Mouse (Mus musculus) liver, embryonic 12.5 days (tissue): ENCODE data around the gene Mta2. TPM values are rescaled to one million over a fixed set of nuclear protein-coding genes. Genes with fewer than 3 reads are reported as not detected.

ENCODE experiments used
- ATAC-seq: fragments of 200-750 bp; cut with Nextera tagmentation; 2 replicates; pipeline ENCODE4 v1.8.0; 2017; ENCODE audit warnings: moderate number of reproducible peaks, mild to moderate bottlenecking, moderate library complexity
- H3K27ac ChIP-seq: fragments of 300-500 bp; sonication (generic); 2 replicates; pipeline ENCODE4 v1.5.1; 2016; ENCODE audit warnings: mild to moderate bottlenecking
- H3K27me3 ChIP-seq: fragments of 300-500 bp; sonication (generic); replicated peaks from 2 replicates; pipeline ENCODE4 v1.6.1; 2016; ENCODE audit warnings: mild to moderate bottlenecking, moderate library complexity
- H3K36me3 ChIP-seq: fragments of 300-500 bp; sonication (generic); 2 replicates; pipeline ENCODE4 v1.6.1; 2016; ENCODE audit warnings: mild to moderate bottlenecking, moderate library complexity
- H3K4me1 ChIP-seq: fragments of 300-500 bp; sonication (generic); 2 replicates; pipeline ENCODE4 v1.6.1; 2016
- H3K4me2 ChIP-seq: fragments of 300-500 bp; sonication (generic); 2 replicates; pipeline ENCODE4 v1.6.1; 2016; ENCODE audit warnings: mild to moderate bottlenecking, moderate library complexity
- H3K4me3 ChIP-seq: fragments of 300-500 bp; sonication (generic); 2 replicates; pipeline ENCODE4 v1.5.1; 2016; ENCODE audit warnings: mild to moderate bottlenecking, moderate library complexity
- H3K9ac ChIP-seq: fragments of 300-500 bp; sonication (generic); 2 replicates; pipeline ENCODE4 v1.6.1; 2016; ENCODE audit warnings: mild to moderate bottlenecking, moderate library complexity
- H3K9me3 ChIP-seq: fragments of 300-500 bp; sonication (generic); replicated peaks from 2 replicates; pipeline ENCODE4 v1.6.1; 2016; ENCODE audit warnings: mild to moderate bottlenecking, moderate library complexity
- WGBS: fragments of 180-500 bp; shearing (Covaris S2); methylation state at CpG from one replicate; pipeline ENCODE4 v1.1.7; 2016; ENCODE audit not compliant: insufficient replicate concordance; 5-methylcytosine and 5-hydroxymethylcytosine counted together
- polyA plus RNA-seq: library from polyadenylated mRNA; unstranded; fragments of >200 nt; fragmentation: Nextera tagmentation; extraction: Ambion mirVana; gene quantifications from 2 replicates; pipeline ENCODE4 v1.2.1, GENCODE M21; 2016

Mta2 gene
- polyA plus RNA-seq, 1 experiment from 2014 or later = 140 TPM

DNA sequence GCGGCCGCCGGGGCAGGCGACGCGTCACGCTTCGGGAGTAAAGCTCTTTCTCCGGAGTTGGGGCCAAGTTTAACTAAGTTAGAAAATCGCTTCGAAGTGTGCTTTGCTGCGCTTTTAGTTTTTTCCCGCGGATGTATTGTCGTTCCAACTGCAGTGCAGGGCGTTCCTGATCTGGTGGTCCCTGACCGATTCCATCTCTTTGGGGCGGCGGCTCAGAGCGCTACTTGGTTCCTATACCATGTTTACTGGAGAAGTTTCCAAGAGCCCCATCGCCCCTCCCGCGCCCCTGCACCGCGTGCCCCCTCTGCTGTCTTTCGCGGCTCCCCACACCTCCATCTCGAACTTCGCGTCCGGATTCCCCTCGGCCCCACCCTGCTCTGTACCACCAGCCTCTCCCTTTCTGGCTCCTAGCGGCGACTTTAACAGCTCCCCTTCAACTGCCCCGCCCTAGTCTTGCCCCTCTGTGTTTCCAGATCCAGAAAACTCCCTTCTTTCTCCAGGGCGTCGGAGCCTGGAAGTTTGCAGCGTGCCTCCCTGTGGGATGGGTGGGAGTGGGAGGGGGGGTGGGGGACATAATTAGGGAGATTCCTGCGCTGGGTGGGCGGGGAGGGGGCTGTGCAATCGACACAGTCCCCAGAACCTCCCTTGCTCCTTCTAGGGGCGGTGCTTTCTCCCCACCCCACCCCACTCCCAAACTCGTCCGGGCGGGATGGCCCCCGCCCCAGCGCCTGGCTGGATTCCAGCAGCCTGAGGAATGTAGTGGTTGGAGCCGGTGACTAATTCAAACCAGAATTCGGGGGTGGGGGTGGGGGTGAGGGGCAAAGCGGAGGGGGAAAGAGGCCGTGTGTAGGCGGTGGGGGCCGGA is 48.1 kb downstream of the Mta2 start:
- Histone ChIP-seq H3K4me2 (peak overlapping the region; percentile 87), H3K36me3 (no peaks in the 10 kb centered on the region), H3K9ac (peak overlapping the region; percentile 60), H3K27ac (0 out of 2 replicates have a peak overlapping the region, but pooled peaks have one; percentile 9), H3K27me3 (peaks cover 66% of the 10 kb centered on the region), H3K9me3 (no peaks in the 10 kb centered on the region), H3K4me3 (peak overlapping the region; percentile 59), H3K4me1 (peaks cover 42% of the 10 kb centered on the region)
- WGBS = 1% methylated on average over 53 of the region's 53 CpGs
- peak; percentile 30 for ATAC-seq

DNA sequence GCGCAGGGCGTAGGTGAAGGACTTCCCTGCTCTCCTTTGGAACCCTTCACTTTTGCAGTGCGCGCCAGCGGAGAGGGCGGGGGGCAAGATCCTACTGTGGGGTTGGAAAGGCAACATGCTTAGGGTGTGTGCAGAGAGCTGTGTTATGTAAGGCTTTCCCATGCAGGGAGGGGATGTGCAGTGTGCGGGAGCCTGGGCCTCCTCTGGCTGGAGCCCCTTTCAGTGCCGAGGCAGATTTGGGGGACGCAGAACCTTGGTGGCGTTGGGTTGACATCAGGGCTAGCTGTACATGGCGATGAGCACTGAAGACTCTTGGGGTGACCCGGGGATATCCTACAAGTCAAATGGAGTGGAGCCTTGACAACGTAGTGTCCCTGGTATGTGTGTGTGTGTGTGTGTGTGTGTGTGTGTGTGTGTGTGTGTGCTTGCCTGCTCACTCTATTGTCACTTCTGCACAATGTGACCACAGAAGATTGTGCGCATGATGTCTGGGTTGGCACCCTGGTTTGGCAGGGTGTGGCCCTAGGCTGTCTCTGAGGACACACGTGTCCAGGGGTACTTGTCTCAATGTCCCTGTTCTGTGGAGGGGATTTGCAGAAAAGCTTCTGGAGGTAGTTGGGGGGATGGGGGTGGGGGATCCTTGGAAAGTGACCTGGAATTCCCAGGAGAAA is 48.9 kb downstream of the Mta2 start:
- no peak for ATAC-seq
- Histone ChIP-seq H3K4me2 (peak overlapping the region; percentile 87), H3K36me3 (no peaks in the 10 kb centered on the region), H3K27me3 (peaks cover 65% of the 10 kb centered on the region), H3K9ac (0 out of 2 replicates have a peak overlapping the region, but pooled peaks have one; percentile 60), H3K9me3 (no peaks in the 10 kb centered on the region), H3K4me1 (peaks cover 41% of the 10 kb centered on the region), H3K27ac (no peak overlapping the region), H3K4me3 (peak overlapping the region; percentile 59)
- 20% methylated on average over 15 of the region's 15 CpGs for WGBS

DNA sequence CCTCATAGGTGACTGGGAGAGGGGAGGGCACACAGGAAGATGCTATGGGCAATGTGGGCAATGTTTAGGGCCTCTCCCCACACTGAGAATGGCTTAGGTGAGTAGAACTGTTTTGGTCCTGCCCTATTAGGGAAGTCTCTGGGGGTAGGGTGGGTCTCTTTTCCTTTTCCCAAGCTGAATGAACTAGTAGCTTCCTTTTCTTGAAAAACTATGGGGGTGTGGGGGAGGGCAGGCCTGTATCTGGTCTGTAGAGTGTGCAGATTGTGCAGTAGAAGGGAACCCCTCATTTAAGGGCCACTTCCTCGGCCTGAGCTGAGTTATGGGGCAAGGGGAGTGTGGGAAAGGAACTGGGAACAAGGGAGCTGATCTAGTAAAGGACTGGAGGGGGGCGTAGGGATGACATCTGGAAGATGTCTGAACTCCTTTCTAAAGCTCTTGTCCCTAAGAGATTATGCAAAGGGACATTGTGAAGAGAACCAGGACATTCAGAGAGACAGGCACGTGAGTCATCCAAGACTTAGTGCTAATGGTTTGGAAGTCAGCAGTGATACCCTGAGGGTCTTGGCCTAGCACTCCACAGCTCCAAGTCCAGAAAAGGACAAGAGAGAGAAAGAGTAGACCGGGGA is 49.7 kb downstream of the Mta2 start:
- Histone ChIP-seq H3K9ac (no peak overlapping the region), H3K9me3 (no peaks in the 10 kb centered on the region), H3K4me1 (peaks cover 41% of the 10 kb centered on the region), H3K27ac (0 out of 2 replicates have a peak overlapping the region, but pooled peaks have one; percentile 2), H3K4me2 (peak overlapping the region; percentile 87; the same call in 1 of the 2 replicates), H3K4me3 (no peak overlapping the region), H3K27me3 (peaks cover 57% of the 10 kb centered on the region), H3K36me3 (no peaks in the 10 kb centered on the region)
- WGBS = 56% methylated on average over 4 of the region's 4 CpGs
- no peak for ATAC-seq

DNA sequence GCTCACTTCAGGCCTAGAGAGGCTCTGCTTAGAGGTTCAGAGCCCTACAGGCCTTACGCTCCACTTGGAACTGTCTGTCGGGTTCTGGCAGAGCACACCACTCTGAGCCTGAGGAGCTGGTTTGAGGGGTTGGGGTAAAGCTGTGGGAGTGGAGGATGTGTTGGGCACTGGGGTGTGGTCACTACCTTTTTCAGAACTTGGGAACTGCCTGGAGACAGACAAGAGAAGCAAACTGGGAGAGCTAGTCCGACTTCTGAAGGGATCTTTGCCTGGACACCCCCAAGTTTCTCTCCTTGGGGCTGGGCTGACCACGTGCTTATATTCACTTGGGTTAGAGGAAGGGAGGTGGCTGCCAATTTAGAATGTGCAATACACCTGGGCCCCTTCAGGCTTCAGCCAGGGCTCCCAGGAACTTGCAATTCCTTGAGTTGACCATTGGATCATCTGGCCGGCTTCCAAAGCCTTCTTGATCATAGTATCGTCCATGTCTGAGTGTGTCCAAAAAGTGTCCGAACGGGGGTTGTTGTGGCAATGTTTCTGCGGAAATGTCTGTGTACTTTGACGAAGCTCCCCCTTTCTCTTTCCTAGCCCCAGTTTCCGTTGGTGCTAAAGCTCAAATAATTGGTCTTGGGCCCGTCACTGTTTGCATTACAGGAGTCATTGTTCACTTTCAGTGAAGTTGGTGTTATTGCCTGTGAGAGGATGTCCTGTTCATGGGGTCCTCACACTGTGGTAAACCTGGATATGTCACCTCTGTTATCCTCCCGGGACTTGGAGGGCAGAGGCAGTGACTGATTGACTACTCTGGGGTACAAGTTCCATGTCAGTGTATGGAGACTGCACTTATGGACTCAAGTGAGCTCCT is 50.4 kb downstream of the Mta2 start:
- Histone ChIP-seq H3K9me3 (no peaks in the 10 kb centered on the region), H3K4me1 (peaks cover 41% of the 10 kb centered on the region), H3K4me2 (no peak overlapping the region), H3K4me3 (no peak overlapping the region), H3K27me3 (peaks cover 50% of the 10 kb centered on the region), H3K9ac (no peak overlapping the region), H3K36me3 (no peaks in the 10 kb centered on the region), H3K27ac (no peak overlapping the region)
- no peak for ATAC-seq
- WGBS = 72% methylated on average over 13 of the region's 13 CpGs

DNA sequence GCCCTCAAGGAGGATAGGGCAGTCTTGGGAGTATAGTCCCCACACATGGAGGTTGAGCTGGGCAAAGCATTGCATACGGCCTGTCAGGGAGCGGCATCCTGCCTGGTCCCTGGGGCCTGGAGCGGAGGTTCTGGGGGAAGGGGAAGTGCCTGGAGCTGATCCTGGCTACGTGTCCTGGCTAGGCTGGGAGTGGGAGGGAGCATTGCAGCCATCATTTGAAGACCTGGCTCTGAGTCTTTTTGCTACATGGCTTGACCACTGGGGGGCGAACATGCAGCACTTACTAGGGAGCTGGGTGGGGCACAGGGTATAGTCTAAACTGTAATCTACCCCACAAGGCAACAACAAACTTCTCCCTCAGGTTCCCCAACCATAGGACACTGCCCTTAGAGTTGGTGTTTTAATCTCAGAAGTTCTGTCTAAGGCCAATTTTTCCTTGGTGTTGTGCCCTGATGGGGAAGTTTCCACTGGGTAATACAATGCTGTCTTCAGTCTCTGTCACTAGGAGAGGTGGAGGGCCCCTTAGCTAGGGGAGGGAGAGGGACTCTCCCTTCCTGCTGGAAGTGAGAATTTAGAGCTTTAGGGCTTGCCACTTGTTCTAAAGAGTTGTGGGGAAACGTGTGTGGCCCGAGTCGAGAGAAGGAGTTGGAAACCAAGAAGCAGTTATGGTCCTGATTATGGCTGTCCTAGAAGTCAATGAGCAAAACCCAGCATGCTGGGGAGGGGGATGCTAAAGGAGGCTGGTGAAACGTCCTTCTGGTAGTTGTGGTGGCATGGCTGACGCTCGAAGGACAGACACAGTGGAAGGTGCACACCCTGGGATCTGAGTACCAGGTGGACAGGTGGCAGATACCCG is 51.3 kb downstream of the Mta2 start:
- Histone ChIP-seq H3K27me3 (peaks cover 41% of the 10 kb centered on the region), H3K9me3 (no peaks in the 10 kb centered on the region), H3K27ac (no peak overlapping the region), H3K9ac (no peak overlapping the region), H3K4me1 (peaks cover 47% of the 10 kb centered on the region), H3K4me2 (no peak overlapping the region), H3K36me3 (no peaks in the 10 kb centered on the region), H3K4me3 (no peak overlapping the region)
- 27% methylated on average over 12 of the region's 12 CpGs for WGBS
- peak; percentile 33 for ATAC-seq

DNA sequence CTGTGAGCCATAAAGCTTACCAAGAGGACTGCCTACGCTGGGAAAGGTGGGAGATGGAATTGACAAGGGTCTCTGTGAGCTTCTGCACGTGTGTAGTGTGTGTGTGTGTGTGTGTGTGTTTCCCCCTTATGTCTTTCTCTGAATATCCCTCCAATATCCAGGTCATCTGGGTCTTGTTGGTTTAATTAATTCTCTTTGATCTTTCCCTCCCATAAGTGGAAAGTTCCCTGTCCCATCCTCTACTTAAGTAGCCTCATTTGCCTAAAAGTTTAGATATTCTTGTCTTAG is 51.9 kb downstream of the Mta2 start:
- Histone ChIP-seq H3K27ac (no peak overlapping the region), H3K4me1 (peaks cover 52% of the 10 kb centered on the region), H3K27me3 (peaks cover 35% of the 10 kb centered on the region), H3K4me2 (no peak overlapping the region), H3K4me3 (no peak overlapping the region), H3K9ac (no peak overlapping the region), H3K9me3 (no peaks in the 10 kb centered on the region), H3K36me3 (no peaks in the 10 kb centered on the region)
- WGBS = 60% methylated on average over 2 of the region's 2 CpGs
- ATAC-seq = no peak

DNA sequence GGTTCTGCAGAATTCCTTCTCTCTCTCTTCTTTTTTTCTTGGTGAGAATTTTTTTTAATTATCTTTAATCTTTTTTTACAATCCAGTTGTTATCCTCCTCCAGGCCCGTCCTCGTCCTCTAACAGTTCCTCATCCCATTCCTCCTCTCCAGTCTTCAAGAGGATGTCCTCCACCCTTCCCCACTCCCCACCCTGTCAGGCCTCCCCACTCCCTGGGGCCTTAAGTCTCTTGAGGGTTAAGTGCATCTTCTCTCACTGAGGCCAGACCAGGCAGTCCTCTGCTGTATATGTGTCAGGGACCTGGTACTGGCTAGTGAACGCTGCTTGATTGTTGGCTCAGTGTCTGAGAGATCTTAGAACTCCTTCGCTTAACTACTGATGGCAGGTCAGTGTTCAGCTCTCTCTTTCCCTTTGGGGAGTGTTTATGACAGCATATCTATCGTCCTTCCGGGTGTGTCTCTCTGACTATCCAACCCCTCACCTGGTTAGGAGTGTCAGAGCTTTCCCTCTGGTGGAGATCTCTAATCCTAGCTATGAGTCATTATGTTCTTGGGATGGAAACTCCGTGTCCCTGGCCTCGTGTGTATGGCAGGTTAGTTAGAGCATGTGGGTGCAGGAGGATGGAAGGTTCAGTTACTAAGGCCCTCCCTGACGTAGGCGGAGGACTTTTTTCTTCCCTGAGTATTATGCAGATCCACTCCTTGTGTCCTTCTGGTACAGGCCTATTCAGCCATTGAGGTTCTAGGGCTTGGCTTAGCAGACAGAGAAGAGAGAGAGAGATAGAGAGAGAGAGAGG is 53.3 kb downstream of the Mta2 start:
- Histone ChIP-seq H3K27ac (no peak overlapping the region), H3K4me1 (peaks cover 45% of the 10 kb centered on the region), H3K27me3 (peaks cover 21% of the 10 kb centered on the region), H3K9me3 (no peaks in the 10 kb centered on the region), H3K4me3 (no peak overlapping the region), H3K9ac (no peak overlapping the region), H3K36me3 (no peaks in the 10 kb centered on the region), H3K4me2 (no peak overlapping the region)
- WGBS = 60% methylated on average over 10 of the region's 10 CpGs
- ATAC-seq = no peak

DNA sequence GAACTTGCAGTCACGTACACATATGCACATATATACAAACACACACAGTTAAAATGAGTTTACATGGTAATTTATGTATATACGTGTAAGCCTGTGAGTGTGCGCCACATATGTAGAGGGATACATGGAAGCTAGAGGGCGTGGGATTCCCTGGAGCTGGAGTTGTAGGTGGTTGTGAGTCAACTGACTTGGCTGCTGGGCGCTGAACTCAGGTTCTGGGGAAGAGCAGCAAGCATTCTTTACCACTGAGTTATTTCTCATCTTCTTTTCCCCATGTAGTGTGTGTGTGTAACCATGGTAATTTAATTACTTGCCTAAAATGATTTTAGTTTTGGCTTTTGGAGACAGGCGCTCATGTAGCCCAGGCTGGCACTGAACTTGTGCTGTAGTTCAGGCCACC is 54.9 kb downstream of the Mta2 start:
- Histone ChIP-seq H3K27me3 (peaks cover 5% of the 10 kb centered on the region; the same call in 1 of the 2 replicates), H3K9me3 (no peaks in the 10 kb centered on the region), H3K27ac (no peak overlapping the region), H3K36me3 (no peaks in the 10 kb centered on the region), H3K4me3 (no peak overlapping the region), H3K4me1 (peaks cover 33% of the 10 kb centered on the region), H3K9ac (no peak overlapping the region), H3K4me2 (no peak overlapping the region)
- WGBS = 81% methylated on average over 6 of the region's 6 CpGs
- no peak for ATAC-seq

DNA sequence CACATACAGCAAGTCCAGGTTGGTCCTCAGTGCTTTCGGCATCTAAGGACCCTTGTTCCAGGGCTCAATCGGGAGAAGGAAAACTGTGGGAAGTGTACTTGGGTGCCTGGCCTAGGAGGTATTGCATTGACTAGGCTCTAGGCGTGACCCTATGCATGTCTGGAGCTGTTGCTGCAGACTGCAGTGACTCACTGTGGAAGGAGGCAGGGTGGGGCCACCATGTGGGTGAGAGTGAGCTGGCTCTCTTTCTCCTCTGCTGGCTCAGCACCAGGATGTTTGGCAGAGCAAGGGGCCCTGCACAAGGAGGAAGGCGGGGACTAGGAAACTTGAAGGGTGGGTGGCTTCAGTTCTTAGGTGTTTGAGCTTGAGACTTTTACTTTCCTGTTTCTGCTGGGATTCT is 55.9 kb downstream of the Mta2 start:
- no peaks in the 10 kb centered on the region for H3K9me3 ChIP-seq
- H3K4me3 ChIP-seq = no peak overlapping the region
- peaks cover 31% of the 10 kb centered on the region for H3K4me1 ChIP-seq
- H3K4me2 ChIP-seq = peak overlapping the region; percentile 32
- WGBS = 45% methylated on average over 4 of the region's 4 CpGs
- ATAC-seq = peak; percentile 89
- peak overlapping the region; percentile 53; the same call in 1 of the 2 replicates for H3K27ac ChIP-seq
- H3K36me3 ChIP-seq = no peaks in the 10 kb centered on the region
- no peaks in the 10 kb centered on the region for H3K27me3 ChIP-seq
- no peak overlapping the region for H3K9ac ChIP-seq

DNA sequence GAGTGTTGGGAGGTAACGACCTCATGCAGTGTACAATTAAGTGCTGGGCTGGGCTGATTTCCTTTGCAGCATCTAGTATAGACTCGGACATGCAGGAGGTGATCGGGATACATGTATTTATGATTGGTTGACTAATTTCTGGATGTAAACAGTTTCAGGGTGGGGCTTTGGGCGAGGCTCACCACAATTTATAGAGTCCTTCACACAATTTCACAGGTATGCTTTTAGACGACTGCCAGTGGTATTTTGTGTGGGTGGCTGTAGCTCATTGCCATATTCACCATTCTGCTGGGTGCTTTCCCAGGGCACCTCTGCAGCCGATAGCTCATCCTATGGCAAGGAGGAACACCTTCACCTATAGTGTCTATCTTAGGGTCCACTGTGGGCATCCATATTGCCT is 56.9 kb downstream of the Mta2 start:
- H3K9ac ChIP-seq = no peak overlapping the region
- H3K27ac ChIP-seq = no peak overlapping the region
- H3K4me2 ChIP-seq = no peak overlapping the region
- no peaks in the 10 kb centered on the region for H3K9me3 ChIP-seq
- WGBS = 64% methylated on average over 6 of the region's 6 CpGs
- no peaks in the 10 kb centered on the region for H3K36me3 ChIP-seq
- peaks cover 21% of the 10 kb centered on the region for H3K4me1 ChIP-seq
- ATAC-seq = no peak
- H3K4me3 ChIP-seq = no peak overlapping the region
- H3K27me3 ChIP-seq = no peaks in the 10 kb centered on the region
